Mouse (Mus musculus) kidney, postnatal 4 days (tissue): ENCODE data around the gene Pcx.

Source experiments
- DNase-seq, 2 experiments: peaks; one replicate each; pipeline ENCODE4 v3.0.0; 2021; ENCODE audit warnings: mixed read lengths in 2 of 2

Pcx gene

DNA sequence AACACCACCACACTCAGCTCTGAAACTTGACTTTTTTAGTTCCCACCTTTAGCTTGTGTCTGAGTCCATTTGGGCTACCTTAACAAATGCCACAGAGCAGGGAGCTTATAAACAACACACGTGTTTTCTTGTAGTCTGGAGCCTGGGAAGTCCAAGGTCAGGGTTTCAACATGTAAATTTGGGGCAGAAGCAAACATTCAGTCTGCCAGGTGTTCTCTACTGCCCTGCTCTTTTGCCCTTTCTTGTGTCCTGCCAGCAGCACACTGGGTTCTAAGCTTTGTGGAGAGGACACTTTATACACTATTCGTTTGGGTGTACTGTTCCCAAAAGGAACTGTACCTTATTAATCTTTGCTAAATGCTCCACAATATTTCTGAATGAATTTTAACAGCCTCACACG, 78.2 kb downstream of the Pcx start:
- no peak for DNase-seq

DNA sequence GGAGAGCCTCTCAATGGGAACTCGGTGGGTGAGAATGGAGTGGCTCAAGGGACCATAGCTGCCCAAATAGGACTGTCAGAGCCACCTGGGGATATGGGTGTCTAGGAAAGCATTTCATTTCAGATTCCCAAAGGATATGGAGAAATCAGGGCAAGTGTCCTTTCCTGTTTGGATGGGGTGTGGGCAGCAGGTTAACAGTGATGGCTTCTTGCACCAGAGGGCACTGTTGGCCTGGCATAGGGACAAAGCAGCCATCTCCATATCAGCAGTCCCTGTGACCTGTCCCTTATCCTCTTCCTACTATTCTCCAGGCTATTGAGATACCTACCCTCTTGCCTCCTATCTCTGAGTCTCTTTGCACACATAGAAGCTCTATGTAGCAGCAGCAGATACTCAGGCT, 78.8 kb downstream of the Pcx start:
- peak; percentile 43 to 49 for DNase-seq

DNA sequence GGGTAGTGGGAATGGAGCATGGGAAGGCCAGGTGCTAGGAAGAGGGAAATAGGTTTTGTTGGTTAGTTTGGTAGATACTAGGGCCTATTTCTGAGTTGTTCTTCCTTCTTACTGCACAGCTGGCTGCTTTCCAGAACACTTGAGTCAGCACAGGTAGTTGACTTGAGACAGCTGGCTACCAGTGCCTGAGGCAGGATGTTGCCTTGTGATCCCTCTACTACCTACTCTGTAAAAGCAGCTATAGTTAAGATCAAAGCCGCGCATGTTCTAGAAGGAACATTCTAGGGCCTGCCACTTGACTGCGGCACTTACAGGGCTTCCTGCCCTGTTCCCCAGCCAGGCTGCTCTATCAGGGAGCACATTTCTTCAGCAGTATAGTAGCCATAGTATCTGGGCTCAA, 79.8 kb downstream of the Pcx start:
- no peak for DNase-seq

DNA sequence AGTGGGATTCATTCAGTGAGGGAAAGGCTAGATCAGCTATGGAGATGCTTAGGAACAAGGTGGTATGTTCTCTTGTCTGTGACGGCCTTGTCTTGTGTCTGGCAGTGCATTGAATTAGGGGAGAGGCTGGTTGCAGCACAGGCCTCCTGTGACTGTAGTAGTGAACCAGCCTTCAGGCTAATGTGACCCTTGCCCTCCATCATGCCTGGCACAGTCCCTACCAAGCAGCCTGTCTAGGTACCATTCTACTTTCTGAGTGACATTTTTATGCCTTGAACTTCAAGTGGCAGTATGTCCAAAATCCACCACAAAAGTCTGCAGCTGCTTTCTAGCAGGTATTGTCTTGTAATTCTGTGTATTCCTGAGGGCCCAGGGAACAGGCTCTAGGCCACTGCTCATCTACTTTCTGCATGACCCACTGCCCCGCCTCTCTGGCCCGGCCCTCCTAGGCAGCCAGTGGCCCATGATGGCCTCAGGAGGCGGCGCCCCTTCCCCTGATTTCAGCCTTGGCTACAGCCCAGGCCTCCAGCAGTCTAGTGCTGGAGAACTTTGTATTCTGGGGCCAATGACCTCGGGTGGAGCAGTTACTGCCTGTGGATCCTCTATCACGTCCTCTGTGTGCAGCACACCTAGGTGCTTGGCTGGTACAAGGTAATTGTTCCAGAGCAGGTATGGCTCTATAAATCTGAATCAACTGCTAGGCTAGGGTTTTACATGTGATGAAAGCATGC, 83.7 kb downstream of the Pcx start:
- peak; percentile 55 to 71 for DNase-seq

DNA sequence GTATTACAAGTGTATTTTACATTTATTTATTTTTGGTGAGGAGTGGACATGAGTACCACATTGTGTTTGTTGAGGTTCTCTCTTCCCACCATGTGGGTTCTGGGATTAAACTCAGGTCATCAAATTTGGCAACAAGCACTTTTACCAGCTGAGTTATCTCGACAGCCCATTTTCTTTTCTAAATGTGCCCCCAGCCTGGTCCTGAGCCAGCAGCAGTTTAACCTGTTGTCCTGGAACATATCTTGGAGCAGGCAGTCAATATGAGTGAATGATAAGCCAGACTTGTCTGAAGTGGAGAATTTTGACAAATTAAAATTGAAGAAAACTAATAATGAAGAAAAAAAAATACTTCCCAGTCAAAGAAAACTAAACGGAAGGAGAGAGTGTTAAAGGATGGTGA, 85.8 kb downstream of the Pcx start:
- DNase-seq = no peak

DNA sequence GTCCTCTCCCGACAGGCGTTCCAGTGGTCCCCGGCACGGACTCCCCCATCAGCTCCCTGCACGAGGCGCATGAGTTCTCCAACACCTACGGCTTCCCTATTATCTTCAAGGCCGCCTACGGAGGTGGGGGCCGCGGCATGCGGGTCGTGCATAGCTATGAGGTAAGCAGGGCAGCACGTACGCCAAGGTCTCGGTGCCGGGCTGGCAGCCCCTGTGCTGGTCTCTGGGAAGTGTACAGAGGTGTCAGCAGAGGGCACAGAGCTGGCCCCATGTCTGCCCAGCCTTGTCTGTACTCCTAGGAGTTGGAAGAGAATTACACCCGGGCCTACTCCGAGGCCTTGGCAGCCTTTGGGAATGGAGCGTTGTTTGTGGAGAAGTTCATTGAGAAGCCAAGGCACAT, 92.2 kb downstream of the Pcx start:
- DNase-seq = no peak

DNA sequence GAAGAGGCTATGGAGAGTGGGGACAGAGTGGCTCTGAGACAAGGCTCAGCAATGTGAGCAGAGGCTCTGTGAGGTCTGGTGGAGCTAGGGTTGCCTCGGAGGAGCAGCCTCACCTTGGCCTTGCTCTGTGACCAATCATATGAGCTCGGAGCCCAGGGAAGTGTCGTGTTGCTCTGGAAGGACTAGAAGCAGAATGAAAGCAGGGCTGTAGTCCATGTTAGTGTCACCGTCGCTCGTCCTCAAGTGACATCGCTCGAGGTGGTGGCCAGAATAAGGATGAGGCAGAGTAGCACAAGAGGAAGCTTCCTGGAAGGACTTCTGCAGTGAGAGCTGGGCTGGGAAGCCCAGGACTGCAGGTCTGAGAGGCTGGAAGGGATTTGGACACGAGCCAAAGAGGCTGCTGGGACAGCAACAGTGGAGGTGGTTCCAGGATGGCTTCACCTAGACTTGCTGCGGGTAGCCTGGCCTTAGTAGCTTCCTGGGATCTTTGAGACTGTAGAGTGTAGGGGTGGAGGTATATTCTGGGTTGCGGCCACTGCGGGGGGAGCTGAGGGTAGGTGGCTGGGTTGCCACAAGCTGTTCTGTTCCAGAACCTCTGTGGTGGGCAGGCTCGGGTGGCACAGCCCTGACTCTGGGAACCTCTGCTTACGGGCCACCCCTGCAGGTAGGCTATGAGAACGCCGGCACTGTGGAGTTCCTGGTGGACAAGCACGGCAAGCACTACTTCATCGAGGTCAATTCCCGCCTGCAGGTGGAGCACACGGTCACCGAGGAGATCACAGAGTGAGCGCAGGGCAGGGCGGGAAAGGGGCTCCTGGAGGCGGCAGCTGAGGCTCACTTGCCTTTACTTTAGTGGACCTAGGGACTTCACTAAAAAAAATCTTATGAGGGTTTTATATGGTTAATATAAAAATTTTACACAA, 93.8 kb downstream of the Pcx start:
- peak; percentile 77 to 86 for DNase-seq

DNA sequence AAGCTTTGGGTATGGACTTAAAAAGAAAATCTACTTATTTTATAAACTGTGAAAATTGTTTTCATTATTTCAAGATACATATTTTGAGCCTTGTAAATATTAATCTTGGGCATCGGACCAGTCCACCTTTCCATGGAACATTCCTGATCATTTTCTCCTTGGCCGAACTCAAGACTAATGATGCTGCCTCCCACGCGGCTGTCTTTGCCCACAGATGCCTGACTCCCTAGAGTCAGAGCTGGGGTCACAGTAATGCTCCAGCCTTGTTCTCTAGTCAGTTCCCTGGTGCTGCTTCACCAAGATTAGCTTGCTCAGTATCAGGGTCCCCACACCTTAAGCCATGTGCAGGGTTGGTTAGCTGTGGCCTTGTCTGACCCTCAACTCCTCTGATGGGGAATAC, 95.4 kb downstream of the Pcx start:
- DNase-seq = peak in 1 of 2 experiments; percentile 53

DNA sequence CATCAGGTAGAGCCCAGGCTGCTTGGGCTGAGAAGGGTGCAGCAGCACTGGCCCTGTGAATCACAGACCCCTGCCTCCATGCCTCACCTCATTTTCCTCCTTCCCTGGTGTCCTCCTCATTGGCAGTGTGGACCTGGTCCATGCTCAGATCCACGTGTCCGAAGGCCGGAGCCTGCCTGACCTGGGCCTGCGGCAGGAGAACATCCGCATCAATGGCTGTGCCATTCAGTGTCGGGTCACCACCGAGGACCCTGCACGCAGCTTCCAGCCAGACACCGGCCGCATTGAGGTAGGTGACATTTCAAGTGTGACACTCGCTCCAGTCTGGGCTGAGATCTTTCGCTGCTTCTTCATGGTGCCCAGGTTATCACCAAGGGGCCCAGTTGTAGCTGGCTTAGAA, 97.1 kb downstream of the Pcx start:
- DNase-seq = no peak

DNA sequence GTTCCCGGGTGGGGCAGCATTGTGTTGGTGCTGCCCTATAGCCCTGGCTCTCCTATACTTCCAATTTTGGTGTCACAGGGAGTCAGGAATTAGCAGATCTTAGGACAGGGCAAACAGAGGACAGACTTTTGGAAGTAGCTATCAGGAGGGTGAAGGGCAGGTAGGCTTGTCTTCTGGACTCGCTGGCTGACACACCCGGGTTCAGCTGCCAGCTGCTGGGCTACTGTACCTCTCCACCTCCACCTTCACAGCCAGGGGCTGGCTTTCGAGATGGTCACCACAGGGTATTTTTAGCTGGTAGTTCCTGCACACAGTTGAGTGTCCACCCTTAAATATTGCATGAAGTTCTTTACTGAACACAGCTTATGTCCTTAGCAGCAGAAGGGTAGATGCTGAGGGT, 98.2 kb downstream of the Pcx start:
- DNase-seq = no peak

DNA sequence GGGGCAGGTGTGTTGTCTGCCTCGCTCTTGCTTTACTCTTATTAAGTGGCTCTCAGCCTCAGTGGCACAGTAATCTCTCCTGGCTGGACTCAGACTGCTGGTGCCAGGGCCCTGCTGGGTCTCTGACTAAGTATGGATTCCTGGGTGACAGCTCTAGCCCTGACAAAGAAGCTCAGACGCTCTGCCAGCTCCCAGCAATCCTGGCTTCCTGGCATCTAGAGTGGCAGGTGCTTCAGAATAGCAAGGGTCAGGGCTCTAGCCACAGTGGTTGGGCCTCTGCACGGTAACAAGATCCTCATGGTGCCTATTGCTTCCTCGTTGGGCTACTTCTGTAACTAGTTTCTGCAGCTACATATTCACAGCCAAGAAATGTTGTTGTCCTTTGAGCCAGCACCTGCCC, 99.8 kb downstream of the Pcx start:
- no peak for DNase-seq

DNA sequence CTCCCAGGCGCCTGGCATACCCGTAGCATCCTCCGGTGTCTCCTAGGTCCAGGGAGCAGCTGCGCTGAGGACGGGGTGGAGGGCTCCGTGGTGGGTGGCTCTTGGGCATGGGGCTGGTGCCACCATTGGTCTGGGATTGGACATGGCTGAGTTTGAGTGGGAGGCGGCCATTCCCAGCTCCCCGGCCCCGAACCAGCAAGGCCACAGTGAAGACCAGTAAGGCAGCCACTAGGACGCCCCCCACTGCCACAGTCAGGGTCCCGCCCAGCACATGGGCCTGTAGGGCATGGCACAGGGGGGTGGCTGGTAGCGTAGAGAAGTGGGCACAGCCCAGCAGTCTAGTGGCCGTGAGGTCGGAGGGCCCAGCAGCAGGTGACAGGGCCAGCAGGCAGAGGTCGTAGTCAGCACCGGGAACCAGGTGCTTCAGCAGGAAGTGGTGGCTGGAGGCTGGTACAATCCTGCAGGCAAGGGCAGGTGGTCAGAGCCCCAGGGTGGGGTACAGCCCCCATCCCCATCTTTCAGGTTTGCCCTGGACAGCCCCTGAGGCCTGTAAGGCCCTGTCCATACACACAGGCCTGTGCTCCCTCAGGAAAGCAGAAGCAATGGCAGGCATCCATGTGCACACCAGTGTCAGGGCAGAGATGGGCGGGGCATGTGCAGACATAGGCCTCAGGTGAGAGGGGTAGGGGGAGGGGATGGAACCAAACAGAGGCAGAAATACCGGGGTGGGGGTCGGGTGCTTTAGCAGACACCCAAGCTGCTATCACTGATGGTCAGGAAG, 102.1 kb downstream of the Pcx start:
- no peak for DNase-seq

DNA sequence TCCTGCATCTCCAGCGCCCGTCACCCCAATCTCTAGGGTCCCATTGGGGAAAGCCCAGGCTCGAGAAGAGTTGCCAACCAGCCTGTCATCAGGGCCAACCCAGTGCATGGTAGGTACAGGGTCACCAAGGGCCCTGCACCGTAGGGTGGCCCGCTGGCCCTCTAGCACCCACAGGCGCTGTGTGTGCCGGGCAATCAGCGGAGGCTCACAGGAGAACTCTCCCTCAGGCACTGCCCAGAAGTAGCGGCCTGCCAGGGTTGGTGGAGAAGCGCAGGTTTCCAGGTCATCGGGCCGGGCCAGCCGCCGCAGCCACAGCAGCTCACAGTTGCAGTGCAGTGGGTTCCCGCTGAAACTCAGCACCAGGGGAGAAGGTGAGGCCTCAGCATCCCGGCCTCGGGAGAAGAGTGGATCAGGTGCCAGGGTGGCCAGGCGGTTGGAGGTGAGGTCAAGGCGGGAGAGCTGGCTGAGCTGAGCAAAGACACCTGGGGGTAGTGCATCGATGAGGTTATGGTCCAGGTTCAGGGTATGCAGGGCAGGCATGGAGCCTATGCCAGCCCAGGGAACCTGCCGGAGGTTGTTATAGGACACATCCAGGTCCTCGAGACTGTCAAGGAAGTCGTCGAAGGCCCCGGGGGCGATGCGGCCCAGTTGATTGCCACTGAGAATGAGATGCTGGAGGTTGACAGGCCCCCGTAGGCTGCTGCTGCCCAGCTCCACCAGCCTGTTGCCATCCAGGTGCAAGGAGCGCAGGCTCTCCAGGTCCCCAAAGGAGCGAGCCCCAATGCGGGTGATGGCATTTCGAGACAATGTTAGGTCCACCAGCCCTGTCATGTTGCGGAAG, 103.4 kb downstream of the Pcx start:
- no peak for DNase-seq

DNA sequence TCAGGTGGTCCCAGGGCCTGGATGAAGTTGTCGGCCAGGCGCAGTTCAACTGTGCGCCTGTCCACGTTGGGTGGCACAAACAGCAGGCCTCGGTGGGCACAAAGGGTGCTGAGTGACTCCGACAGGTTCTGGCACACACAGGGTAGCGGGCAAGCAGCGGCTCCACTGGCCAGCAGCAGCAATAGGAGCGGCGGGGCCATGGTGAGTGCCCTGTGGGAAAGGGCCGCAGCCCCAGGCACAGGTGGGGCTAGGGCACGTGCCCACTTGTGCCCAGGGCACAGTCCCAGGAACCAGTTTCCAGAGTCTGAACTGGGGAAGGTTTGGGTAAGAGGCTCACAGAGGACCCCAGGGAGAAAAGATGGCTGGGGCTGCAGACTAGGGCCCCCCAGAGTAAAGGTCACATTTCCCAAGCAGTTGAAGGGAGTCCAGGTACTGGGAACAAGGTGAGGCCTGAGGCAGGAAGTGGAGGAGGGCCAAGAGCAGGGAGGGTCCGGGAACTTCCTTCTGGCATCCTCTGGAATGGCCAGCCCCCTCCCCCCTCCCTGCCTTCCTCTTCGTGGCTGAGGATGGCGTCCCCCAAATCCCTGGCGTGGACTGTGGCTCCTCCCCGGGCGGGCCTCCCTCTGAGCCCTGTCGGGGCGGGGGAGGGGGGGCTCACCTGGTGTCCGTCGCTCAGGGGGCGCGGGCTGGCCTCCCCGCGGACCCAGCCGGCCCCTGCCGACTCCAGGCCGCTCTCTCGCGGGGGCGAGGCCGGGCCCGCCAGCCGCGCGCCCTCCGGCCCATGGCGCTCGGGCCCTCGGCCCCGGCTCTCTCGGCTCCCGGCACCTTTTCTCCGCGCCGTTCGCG, 104.3 kb downstream of the Pcx start:
- DNase-seq = peak; percentile 60 to 72

DNA sequence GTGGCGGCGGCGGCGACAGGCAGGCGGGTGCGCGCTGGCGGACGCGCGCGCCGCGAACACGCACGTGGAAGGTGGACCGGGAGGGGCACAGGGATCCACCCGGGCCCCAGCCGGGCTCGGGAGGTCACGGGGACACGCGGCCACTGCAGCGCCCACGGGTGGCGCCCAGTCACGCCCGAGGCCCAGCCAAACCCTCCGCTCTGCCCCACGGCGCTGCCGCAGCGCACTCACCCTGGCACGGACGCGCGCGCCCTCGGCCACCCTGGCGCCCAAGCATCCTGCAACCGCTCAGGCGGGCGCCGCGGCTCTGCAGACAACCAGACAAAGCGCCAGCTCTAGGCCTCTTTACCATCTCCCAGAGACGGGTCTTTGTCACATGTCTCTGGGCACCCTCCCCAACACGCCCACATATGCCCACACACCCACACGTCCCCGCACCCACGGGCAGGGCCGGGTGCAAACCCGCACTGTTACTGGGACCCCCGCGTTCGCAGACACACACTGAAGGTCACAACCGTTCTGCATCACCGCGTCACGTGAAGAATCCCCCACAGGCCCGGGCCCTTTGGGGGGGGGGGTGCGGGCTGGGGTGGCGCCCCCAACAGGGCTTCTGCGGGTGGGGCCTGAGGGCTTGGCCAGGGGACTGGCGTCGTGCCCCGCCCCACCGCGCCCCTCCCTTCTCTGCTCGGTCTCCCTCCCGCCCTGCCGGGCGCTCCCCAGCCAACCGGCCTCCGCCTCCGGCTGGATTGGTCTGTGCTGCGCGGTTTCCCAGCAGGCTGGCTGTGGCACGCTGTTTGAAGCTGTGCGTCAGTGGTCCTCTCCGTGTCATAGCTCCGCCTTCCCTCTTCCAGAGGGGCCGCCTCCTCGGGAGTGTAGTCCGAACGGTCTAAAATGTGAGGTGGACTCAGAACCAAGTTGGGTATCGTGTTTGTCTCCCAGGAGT, 105.2 kb downstream of the Pcx start, which contains the start of gene Lrfn4:
Gene Lrfn4 (minus strand): TSS at position 517 of the 943 bp plus-strand sequence.
- DNase-seq = peak; percentile 91 to 95

DNA sequence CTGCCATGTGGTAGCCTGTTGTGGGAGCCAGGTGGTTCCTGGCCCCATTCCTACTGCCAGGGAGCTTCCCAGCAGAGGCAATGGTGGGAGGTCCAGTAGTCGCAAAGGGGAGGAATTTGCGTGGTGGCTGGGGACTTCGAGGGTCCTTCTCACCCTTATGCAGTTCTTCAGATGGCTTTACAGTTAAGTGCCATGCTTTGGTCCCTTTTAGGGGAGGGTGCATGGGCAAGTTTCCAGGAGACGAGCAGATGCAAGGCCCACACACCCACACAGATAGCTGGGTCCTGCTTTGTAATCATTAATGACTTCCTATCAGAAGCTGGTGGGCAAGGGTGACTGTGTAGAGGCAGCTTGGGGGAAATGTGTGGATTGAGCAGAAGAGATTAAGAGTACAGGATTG, 106.3 kb downstream of the Pcx start:
- DNase-seq = no peak

DNA sequence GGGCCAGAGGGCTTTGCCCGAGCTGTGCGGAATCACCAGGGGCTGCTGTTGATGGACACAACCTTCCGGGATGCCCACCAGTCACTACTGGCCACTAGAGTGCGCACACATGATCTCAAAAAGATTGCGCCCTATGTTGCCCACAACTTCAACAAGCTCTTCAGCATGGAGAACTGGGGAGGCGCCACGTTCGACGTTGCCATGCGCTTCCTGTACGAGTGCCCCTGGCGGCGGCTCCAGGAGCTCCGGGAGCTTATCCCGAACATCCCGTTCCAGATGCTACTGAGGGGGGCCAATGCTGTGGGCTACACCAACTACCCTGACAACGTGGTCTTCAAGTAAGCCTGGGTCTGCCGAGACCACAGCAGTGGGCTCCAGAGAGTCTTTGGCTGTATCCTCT, 107.9 kb downstream of the Pcx start:
- DNase-seq = peak; percentile 65 to 77

DNA sequence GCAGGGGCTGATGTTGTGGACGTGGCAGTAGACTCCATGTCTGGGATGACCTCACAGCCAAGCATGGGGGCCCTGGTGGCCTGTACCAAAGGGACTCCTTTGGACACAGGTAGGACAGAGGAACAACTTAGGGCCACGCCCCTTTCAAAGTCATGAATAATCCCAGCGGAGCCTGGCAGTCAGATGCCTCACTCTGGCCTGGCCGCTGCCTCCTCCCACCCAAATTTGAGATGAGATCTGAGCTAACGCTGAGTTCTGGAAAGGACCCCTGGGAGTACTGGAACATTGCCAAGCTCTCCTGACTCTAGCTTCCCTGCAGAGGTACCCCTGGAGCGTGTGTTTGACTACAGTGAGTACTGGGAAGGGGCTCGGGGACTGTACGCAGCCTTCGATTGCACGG, 109.2 kb downstream of the Pcx start:
- DNase-seq = no peak

DNA sequence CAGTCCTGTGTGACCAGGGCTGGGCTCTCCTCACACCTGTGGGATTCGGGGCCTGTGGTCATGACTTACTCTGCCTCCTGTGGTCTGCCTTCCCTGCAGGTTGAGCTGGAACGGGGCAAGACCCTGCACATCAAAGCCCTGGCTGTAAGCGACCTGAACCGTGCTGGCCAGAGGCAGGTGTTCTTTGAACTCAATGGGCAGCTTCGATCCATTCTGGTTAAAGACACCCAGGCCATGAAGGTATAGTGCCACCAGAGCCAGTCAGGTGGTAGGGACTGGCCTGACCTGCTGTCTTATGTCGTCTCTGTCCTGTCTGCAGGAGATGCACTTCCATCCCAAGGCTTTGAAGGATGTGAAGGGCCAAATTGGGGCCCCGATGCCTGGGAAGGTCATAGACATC, 110.4 kb downstream of the Pcx start:
- DNase-seq = no peak

DNA sequence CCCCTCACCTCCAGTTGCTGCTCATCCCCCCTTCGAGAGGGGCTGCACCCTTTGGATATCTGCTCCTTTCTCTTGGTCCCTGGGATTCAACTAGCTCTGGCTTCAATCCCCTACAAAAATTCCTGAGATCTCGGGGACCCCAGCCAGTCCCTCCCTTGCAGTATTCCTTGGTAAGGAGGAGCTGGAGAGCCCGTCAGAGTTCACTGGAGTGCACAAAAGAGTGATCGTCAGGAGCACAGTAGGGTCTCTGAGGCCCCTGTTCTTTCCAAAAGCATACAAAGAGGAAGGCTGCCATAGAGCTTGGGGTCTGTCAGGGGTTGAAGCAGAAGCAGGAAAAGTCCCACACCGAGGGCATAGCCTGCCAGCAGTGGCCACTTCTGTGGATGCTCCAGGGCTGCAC, 112.5 kb downstream of the Pcx start:
- DNase-seq = no peak
